Mouse (Mus musculus): ENCODE measurements at regions not wholly inside any gene's neighbourhood (a gene's known extent, or its start where the extent isn't known, plus 50 kb on each side); places are given as distances from the start of the nearest gene placed in this dataset.
A peak's percentile ranks its signal among the peaks of the same experiment; 100 is the strongest.

DNA sequence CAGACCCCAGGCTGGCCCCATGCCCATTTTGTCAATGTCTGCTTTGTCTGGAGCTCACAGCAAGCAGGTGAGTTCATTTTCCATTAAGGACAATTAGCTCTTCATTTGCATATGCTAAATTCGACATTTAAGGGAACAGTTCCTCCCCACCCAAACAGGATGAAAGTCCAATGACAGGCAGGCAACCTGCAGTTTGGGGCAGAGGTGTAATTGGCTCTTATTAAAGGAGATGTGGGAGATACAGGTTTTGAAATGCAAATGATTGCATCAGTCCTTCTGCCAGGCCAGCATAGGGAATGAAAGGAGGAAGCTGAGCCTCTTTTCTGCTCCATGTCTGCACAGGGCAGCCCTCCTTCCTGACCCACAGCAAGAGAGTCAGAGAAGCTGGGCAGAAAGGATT is 96.2 kb upstream of the Zmiz1 start:
- DNase-seq (ENCODE audit: low spot score in 2 of 2): no peak

DNA sequence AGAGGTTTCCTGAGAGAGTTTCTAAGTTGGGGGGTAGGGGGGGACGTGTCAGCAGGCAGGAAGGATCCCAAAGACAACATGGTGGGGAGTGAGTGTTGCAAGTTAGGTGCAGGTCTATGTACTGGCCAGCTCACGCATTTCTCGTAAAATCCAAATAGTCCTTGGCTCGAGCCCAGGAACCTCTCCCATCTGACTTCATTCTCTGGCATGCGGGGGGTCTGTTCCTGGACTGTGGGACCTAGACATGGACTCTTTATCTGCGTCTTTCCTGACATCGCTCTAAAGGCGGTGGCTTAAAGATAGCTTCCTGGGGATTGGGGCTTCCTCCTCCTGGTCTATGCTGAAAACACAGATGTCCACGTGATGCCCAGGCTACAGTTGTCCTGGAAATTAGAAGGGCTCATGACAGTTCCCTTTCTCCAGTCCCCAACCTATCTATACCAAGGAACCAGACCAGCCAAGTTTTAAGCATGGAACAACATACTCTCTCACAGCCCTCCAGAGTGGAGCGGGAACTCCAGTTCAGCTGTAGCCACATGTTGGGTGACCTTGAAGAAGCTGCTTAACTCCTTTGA is 93.7 kb upstream of the Zmiz1 start:
- no peak for DNase-seq (ENCODE audit: low spot score in 2 of 2)

DNA sequence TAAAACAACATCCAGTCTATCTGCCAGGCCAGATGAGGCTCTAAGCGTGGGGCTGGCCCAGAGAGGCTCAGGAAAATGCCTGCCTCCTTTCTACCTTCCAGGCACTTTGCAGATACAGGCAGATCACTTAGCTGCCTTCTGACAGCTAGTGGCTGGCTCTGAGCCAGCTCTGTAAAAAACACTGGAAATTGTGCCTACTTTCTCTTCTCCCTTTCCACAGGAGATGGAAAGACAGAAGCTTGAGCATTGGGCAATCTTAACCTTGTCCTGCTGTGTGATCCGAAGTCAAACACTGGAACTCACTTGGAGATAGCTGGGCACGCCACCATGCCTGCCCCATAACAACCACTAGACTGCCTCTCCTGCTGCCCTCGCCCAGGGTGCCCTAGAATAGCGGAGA is 93.0 kb upstream of the Zmiz1 start:
- DNase-seq (ENCODE audit: low spot score in 2 of 2): no peak

GRCm38 (mm10) chr14:25370306-25371020 is 88.5 kb upstream of the Zmiz1 start:
- DNase-seq (ENCODE audit: low spot score in 2 of 2): no peak

GRCm38 (mm10) chr14:25371021-25371400 is 88.0 kb upstream of the Zmiz1 start:
- no peak for DNase-seq (ENCODE audit: low spot score in 2 of 2)

DNA sequence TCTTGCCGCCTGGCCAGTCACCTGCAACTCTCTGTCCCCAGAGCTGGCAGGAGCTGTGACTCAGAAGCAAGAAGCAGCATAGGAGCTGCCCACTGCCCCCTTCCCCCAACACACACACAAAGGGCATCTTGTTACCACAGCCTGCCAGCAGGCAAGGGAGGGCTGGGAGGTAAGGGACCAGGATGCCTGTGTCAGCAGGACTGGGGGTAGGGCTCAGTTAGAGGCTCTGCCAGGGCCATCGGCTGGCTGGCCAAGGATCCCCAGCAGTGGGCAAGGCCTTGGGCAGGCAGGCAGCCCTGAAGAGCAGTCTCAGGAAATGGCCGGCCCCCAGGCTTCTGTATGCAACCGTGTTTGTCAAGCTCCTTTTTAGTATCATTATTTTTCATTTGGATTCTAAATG is 87.3 kb upstream of the Zmiz1 start:
- DNase-seq (ENCODE audit: low spot score in 2 of 2): peak in 1 of 2 experiments; percentile 76

- no peak for DNase-seq (ENCODE audit: low spot score in 2 of 2)
Observed at GRCm38 (mm10) chr14:25372581-25372980, 86.4 kb upstream of the Zmiz1 start.

- no peak for DNase-seq (ENCODE audit: low spot score in 2 of 2)
Observed at GRCm38 (mm10) chr14:25373167-25373566, 85.8 kb upstream of the Zmiz1 start.

DNA sequence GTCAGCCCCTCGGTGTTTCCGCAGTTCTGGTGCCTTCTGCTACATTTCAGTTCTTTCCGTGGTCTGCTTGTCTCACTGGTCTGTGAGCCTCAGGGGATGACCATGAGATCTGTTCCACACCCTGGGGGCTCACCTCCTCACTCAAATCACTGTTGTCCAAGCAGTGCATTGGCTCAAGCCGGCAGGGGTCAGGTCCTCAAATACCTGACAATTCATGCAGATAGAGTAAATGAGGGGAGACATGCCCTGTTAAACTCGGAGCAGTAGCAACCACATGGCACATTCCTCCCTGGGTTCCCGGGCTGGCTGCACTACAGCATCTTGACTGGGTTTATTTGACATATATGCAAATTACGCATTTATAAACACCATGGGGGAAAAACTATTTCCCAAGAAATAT is 84.0 kb upstream of the Zmiz1 start:
- no peak for DNase-seq (ENCODE audit: low spot score in 2 of 2)

DNA sequence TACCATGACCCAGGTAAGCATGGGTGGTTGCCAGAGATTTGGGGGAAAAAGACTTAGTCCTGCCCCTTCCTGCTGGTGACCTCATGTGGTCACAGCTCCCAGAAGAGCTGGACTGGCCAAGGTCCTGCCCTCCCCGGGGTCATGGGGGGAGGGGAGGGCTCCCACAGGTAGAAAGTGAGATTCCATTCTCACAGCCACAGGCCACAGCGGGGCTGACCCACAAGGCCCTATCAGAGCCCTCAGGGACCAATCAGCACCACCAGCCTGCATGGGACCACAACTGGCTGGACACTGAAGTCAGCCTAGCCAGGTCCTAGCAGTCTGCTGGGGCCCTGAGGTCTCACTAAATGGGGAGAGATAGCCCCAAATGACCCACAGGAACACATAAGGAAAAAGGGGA is 81.9 kb upstream of the Zmiz1 start:
- no peak for DNase-seq (ENCODE audit: low spot score in 2 of 2)

DNA sequence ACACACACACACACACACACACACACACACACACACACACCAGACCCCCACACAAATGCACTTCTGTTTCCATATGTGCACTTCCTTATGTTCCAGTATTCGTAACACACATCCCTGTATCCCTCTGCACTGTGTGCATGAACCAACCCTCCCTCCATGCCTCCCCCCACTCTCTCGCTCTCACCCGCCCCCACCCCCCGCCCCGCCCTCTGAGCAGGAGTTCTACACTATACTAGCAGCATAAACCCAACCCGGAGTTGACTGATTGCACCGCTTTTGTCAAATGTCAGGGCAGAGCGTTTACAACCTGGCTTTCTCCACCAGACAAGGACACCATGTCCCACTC is 81.5 kb upstream of the Zmiz1 start:
- no peak for DNase-seq (ENCODE audit: low spot score in 2 of 2)

DNA sequence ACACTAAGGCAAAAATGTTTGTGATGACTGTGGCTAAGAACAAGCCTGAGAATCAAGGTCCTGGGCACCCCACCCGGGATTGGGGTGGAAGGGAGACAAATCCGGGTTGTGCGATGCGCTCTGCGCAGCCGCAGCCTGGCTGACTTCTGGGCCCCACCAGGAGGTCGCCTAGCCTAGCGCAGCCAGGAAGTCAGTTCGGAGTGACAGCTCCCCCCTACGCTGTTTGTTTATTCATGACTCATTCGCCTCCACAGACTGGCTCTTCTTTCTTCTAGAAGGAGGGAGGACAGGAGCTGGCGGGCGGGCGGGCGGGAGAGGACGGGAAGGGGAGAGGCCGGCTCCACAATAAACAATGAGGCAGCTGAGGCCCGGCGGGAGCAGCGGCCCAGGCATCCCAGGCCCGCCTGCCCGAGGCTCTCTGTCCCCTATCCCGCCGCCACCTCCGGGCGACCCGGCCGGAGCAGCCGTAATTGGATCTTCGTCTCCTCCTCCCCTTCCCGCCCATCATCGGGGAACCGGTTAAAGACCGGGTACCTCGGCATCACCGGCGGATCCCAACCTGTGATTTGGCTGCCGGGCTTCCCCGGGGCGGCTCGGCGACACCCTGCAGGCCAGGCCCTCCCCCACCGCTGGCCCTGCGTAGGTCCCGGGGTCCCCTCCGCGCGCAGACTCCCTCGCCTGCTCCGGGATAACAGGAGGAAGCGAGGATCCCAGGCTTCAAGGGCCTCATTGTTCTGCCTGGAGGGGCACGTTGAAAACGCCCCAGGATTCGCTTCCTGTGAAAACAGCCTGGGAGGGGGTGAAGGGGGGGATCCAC is 80.9 kb upstream of the Zmiz1 start:
- DNase-seq (ENCODE audit: low spot score in 2 of 2): peak; percentile 77 to 83

- peak; percentile 24 to 68 for DNase-seq (ENCODE audit: low spot score in 2 of 2)
Observed at GRCm38 (mm10) chr14:25378717-25379224, 80.2 kb upstream of the Zmiz1 start.

- no peak for DNase-seq (ENCODE audit: low spot score in 2 of 2)
Observed at GRCm38 (mm10) chr14:25383169-25383824, 75.7 kb upstream of the Zmiz1 start.

GRCm38 (mm10) chr14:25385644-25386043 is 73.3 kb upstream of the Zmiz1 start:
- DNase-seq (ENCODE audit: low spot score in 2 of 2): no peak

DNA sequence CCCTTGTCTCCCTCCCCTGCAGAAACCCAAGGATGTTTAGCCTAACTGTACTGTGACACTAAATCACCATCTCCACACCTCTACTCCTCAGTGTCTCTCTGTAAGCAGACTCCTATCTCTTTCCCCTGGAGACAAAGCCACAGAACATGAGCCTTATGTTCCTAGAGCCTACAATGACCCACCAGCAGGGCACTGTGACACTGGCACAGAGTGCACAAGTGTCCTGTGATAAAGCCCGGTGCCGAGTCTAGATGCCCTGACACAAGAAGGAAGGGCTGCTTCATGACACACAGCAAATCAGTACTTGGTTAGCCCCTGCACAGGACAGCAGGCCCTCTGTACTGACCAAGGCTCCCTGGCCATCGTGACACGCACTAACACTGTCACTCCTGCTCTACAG is 71.2 kb upstream of the Zmiz1 start:
- DNase-seq (ENCODE audit: low spot score in 2 of 2): no peak

DNA sequence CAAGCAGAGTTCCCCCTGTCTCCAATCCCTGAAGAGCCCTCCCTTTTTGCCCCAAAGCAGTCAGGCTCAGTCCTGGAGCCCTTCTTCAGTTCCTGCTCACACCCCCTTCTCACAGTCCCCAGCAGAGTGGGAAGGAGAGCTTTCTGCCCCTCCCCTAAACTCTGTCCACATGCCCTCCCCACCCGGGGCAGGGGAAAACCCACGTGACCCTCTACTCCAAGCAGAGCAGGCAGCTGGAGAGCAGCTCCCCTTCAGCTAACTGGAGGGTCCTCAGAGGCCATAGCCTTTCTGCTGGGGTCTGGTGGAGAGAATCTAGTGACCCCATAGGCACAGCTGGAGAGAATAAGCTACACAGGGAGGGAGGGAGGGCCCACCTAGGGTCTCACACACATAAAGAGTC is 69.7 kb upstream of the Zmiz1 start:
- DNase-seq (ENCODE audit: low spot score in 2 of 2): no peak

- no peak for DNase-seq (ENCODE audit: low spot score in 2 of 2)
Observed at GRCm38 (mm10) chr14:25392412-25392811, 66.6 kb upstream of the Zmiz1 start.

DNA sequence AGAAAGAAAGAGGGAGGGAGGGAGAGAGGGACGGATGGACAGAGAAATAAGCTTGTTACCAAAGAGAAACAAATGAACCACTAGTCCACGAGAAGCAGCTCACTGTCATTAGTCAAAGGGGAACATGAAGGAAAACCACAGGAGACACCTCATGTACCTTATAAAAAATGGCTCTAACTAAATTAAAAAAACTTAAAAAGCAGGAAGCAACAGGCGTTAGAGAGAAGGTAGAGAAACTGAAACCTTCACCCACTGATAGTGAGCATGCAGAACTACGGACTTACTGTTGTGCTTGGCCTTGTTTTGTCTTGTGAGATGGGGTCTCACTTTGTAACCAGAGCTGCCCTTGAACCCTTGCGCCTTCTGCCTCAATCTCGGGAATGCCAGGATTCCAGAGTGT is 66.0 kb upstream of the Zmiz1 start:
- no peak for DNase-seq (ENCODE audit: low spot score in 2 of 2)

GRCm38 (mm10) chr14:25394931-25395330 is 64.1 kb upstream of the Zmiz1 start:
- no peak for DNase-seq (ENCODE audit: low spot score in 2 of 2)

GRCm38 (mm10) chr14:25396990-25397531 is 61.9 kb upstream of the Zmiz1 start:
- DNase-seq (ENCODE audit: low spot score in 2 of 2): no peak

DNA sequence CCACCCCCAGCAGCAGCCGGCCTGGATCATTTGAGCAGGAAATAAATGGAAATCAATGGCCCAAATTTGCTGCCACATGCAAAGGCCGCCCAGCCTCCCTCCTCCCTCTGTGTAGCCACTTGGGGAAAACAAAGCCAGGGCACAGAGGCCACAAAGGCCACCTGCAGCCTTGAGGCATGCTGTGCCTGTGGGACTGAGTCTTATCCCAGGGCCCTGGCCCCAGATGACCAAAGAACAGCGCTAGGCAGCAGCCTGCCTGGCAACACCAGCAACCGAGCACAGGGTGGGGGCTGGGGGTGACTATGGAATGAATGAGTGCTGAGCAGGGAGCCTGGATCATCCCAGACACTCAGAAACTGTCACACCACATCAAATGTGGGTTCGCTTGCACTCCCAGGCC is 61.2 kb upstream of the Zmiz1 start:
- DNase-seq (ENCODE audit: low spot score in 2 of 2): no peak

All from left cerebral cortex, adult 8-10 months (tissue).